Comparison of ENCODE assay signal across 8 mouse cellular contexts in genomic region chr7:131362615-131363300, GRCm38 (mm10). TPM values are rescaled to one million over a fixed set of nuclear protein-coding genes. Genes with fewer than 3 reads are reported as not detected.
A peak's percentile ranks its signal among the peaks of the same experiment; 100 is the strongest.
DNase-seq lines count a peak whose midpoint lies in the region; ATAC-seq lines count a peak whose summit lies in the region.

Gene 2310057M21Rik, minus strand, starts transcription at chr7:131362759.

- peak within 1 kb of the TSS; percentile 84 for H3K4me3 ChIP-seq in lung, embryonic 16.5 days (ENCODE audit: low read length)

- no peaks in the 10 kb centered on the region for H3K27me3 ChIP-seq in lung, embryonic 16.5 days (ENCODE audit: control insufficient read depth, insufficient read depth, low read depth, low read length)

- H3K36me3 ChIP-seq in lung, embryonic 16.5 days (ENCODE audit: control insufficient read depth, insufficient read depth, low read length), result peaks cover 13% of the 10 kb centered on the region; the same call in 1 of the 2 replicates

- H3K4me1 ChIP-seq in lung, embryonic 16.5 days (replicated peaks; ENCODE audit: control insufficient read depth, insufficient read depth, low read length), result peaks cover 13% of the 10 kb centered on the region

- H3K9ac ChIP-seq in lung, embryonic 16.5 days (ENCODE audit: low read length), result peak within 1 kb of the TSS; percentile 92

- peak; percentile 98 for DNase-seq in MN1 (ENCODE audit: low spot score)
- DNase-seq in cerebellum, adult 8-10 months, result peak; percentile 95
- DNase-seq in forelimb bud, embryonic 11.5 days (ENCODE audit: low read depth, low spot score), result peak; percentile 99
- DNase-seq in layer of hippocampus, adult 9-10 months (ENCODE audit: low spot score), result peak; percentile 83
- DNase-seq in ovary, postnatal 36 days (ENCODE audit: low spot score), result peak; percentile 93
- DNase-seq in thymus, postnatal 25 days, result peak; percentile 90

- peak within 1 kb of the TSS; percentile 97 for H3K27ac ChIP-seq in lung, embryonic 16.5 days (ENCODE audit: low read length)

- ATAC-seq in hematopoietic stem cell, adult 5-6 weeks (replicated peaks in 1 of 2; ENCODE audit: insufficient read depth in 1 of 2, low FRiP score in 2 of 2, low TSS enrichment in 1 of 2, low read depth in 1 of 2, poor library complexity in 2 of 2, severe bottlenecking in 2 of 2), result peak; percentile 92 to 97
- peak; percentile 99 for ATAC-seq in lung, embryonic 16.5 days (ENCODE audit: low read depth)

- H3K9me3 ChIP-seq in lung, embryonic 16.5 days (ENCODE audit: control insufficient read depth, low read length), result no peaks in the 10 kb centered on the region

- peak within 1 kb of the TSS; percentile 94 for H3K4me2 ChIP-seq in lung, embryonic 16.5 days (ENCODE audit: low read depth, low read length)

- WGBS in lung, embryonic 16.5 days, result under 1% methylated on average over 55 of the region's 55 CpGs

RNA-seq across cellular contexts. Expression of gene 2310057M21Rik, which starts in this region (rescaled TPM):
- total RNA-seq in hematopoietic stem cell, adult 5-6 weeks (2017), result 6.6 and 15.8 TPM in 2 replicates
- polyA plus RNA-seq in lung, embryonic 16.5 days (2015; fragmentation: Nextera tagmentation; extraction: Ambion mirVana), result 19.6 and 21.3 TPM in 2 replicates

Comparison
In these comparisons a context has a peak if more than half of its experiments do, and no peak if none do; other contexts are left out.
1. Peak in every context shown above with its lines: DNase-seq, ATAC-seq, H3K4me3 ChIP-seq and H3K27ac ChIP-seq.